Mouse (Mus musculus) small intestine, adult 2 months (tissue): ENCODE results near the gene Grm7.

Source experiments
- CTCF ChIP-seq: fragments of 200-500 bp; IDR thresholded peaks from 2 replicates; pipeline ENCODE4 v1.5.1; 2012; ENCODE audit warnings: low read depth, mild to moderate bottlenecking, control low read depth, inconsistent platforms, low read length, moderate library complexity, mixed read lengths; ENCODE audit not compliant: insufficient replicate concordance, insufficient read length; ENCODE audit errors: extremely low read depth
- POLR2A ChIP-seq: fragments of 200-500 bp; IDR thresholded peaks from 2 replicates; pipeline ENCODE4 v1.6.1; 2012; ENCODE audit warnings: low read depth, mild to moderate bottlenecking, control low read depth, inconsistent platforms, low read length, moderate library complexity

GRCm38 (mm10) chr6:111060004-111060403, 414.6 kb downstream of the Grm7 start:
- TF ChIP-seq POLR2A: no peak
- TF ChIP-seq CTCF: no peak
